Mouse (Mus musculus) heart, postnatal 36 days (tissue): ENCODE measurements around the gene Otol1. TPM values are rescaled to one million over a fixed set of nuclear protein-coding genes. Genes with fewer than 3 reads are reported as not detected.

Experiments
- DNase-seq, 2 experiments: peaks; one replicate each; pipeline ENCODE4 v3.0.0; 2021 to 2022
- intact Hi-C: fragments of 180-260 bp; cut with DNase I; formaldehyde crosslinking; loops from one replicate; pipeline ENCODE4 v1.15.1; 2025
- total RNA-seq, 2 experiments: library from RNA; stranded (reverse); gene quantifications; 2 replicates each; pipeline ENCODE4 v1.2.3; 2021

Gene Otol1
- total RNA-seq, result not detected

DNA sequence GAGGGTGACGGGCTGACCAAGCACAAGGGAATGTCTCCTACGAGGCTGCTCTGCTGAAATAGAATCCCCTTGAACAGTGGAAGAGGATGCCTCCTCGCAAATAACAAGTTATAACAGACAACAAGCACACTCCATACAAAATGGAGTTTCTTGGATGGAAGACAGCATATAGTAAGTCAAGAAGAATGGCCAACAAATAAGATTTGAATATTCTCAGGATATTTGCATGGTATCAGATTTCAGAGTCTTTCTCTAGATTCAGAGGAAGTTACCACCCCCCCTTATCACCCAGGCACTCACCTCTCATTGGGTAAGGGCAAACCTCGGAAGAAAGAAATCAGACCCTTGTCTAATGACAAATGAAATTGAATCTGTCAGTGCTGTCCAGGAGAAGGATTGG, at the start of gene Otol1:
TSS of gene Otol1 (plus strand) at position 301 of the 400 bp plus-strand sequence.
- intact Hi-C loops, result no loop called here

DNA sequence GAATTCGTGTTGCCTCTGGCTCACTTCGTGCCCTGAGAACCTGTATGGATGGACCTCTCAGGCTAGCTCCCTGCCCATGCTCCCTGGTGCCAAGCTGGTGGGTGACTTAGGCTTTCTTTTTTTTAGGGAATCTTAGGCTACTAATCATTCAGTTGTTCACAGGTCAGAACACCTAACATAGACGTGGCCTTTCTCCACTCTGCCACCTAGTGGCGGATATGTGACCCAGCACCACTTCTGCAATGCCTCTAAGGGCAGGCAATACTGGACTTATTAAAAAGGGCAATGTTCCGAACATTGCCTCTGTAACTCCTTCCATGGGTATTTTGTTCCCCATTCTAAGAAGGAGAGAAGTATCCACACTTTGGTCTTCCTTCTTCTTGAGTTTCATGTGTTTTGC, 45.2 kb upstream of the Otol1 start:
- DNase-seq, result peak in 1 of 2 experiments; percentile 8
- intact Hi-C loops, result no loop called here

More for the DNA sequence above, at the start of gene Otol1:
- DNase-seq, result no peak

DNA sequence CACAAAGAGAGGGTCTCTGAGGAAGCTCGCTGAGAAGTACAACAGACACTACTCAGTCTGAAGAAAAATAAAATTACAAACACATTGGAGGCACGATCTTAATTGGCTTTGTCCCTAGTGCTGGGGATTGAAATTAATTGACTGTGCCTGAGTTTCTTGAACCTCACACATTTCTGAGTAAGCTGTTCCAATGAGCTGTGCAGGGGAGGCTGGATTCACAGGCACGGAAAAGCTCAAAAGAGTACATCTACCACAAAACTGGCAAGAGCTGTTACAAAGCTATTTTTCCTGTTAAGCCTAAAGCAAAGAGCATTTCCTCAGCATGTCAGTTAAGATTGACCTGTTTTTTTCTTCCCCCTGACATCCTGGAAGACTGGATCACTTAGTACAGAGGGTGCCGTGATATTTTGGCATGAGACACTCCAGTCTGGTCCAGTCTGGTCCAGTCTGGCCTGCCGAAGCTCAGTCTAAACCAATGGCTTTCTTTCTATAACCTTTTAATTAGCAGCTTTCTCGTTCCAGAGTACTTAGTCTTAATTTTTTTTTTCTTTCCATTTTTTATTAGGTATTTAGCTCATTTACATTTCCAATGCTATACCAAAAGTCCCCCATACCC, 35.8 kb upstream of the Otol1 start:
- intact Hi-C loops, result no loop called here
- DNase-seq, result no peak

DNA sequence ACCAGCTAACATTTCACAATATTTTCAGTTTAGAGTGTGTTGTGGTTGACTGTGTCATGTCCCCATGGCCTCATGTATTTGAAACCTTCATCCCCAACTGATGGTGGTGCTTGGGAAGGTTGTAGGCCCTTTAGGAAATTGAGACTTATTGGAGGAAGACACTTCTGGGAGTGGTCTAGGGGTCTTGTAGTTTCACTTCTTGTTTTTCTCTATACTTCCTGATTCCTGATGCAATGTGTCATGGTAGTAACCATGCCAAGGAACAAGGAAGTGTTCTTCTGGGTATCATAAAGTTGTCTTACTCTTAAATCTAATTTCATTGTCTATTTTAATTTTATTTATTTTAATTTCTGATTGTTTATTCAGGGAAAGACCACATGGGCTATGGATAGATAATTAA, 29.3 kb upstream of the Otol1 start:
- intact Hi-C loops, result no loop called here
- DNase-seq, result no peak

DNA sequence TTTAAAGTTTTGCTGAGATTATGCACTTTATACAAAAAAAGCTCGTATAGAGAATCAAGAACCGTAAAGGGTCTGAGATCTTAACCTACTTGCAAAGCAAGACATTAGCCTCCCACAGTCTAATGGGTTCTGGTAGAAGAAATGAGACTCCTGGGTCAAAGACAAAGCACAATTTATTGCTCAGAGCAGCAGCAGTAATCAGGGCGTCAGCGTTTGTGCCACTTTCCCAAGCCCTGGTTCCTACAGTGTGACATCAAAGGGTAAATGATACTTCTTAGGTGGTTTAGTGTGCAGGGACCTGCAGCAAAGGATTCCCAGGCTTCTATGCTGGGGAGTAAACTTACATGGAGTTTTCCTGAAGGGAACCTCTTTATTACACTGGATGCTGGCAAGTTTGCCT, 13.6 kb upstream of the Otol1 start:
- intact Hi-C loops, result no loop called here
- no peak for DNase-seq

DNA sequence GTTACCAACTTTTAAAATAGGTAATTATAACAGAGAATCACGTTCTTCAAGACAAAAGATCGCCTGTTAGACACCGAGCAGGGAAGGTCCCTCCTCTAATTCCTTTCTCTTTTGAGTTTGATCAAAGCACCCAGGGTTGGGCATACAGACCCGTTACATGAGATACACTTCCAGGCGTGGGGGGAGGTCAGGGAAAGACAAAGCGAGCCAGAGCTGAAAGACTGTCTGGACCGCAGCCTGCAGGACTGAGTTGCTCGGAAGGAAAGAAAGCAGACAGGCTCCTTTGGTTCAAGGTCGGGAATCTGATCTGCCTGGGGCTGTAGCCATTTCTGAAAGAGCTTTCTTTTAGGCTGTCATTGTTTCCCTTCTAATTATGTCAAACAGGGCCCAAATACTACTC, 5.9 kb upstream of the Otol1 start:
- intact Hi-C loops, result no loop called here

DNA sequence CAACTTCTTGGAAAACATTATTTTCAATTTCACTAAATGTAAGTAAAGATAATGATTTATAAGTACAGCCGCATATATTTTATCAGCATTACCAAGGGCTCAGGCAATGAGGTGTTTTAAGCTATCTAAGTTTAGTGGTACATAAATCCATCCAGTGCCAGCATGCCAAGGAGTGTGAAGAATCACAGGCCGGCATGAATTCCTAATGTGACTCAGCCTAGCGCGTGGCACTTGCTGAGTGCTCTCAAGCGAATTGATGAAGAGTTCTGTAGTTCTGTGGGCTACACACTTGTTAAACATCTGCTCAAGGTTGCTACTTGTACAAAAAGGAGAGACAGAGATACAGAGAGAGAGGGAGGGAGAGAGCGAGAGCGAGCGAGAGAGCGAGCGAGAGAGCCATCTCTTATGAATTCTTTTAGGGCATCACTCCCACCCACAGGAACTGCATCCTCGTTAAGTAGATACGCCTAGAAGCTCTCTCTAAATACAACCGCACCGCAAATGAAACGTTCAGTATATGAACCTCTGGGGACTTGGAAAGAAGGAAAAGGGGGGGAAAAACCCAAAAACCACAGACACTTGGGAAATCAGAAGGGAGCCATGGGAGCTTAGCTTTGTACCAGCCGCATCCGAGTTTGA, 4.2 kb upstream of the Otol1 start:
- intact Hi-C loops, result no loop called here
- no peak for DNase-seq

More for the DNA sequence above, 5.9 kb upstream of the Otol1 start:
- no peak for DNase-seq

DNA sequence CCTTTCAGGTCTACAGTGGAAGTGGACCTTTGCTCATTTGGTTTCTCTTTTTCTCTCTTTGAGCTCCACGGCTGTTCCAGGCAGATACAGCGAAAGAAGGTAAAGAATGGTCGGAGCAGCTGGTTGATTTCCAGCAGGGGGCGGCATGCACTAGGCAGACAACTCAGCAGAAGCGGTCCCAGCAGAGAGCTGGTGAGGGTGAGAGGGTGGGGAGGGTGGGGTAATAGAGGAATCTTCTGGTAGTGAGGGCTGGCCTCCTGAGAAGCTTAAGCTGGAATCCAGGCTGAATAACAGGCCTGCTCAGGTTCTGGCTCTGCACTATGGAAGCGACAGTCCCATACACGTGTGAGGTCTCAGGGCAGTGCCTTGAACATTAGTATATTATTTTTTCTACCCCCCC, 3.5 kb upstream of the Otol1 start:
- no peak for DNase-seq
- intact Hi-C loops, result no loop called here

DNA sequence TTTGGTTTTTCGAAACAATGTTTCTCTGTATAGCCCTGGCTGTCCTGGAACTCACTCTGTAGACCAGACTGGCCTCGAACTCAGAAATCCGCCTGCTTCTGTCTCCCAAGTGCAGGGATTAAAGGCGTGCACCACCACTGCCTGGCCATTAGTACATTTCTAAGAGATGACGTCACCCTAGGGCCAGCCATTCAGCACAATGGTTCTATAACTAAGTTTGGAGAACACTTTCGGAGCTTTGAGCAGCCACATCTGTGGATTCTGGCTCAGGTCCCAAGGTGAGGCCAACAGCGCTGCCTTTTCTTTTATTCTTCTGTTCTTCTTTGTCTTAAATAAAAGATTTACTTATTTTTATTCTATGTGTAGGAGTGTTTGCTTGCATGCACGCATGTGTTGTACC, 3.0 kb upstream of the Otol1 start:
- DNase-seq, result no peak
- intact Hi-C loops, result no loop called here

DNA sequence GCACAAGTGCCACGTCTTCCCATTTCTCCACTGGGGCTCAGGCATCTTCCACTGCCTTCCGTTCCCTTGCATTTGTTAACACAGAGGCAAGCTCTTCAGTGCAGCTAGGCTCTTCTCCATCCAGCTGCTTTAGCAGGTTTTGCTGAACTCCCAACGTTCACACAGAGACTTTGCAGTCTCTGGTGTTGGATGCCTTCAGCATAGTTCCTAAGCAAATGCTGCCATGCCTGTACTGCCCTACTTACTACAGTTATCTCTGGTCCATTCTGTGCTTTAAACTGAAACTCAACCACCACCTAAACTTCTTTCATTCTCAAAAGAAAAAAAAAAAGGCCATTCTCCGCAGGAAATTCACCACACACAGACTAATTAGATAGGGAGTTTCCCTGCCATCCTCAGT, 5.2 kb downstream of the Otol1 start:
- no peak for DNase-seq
- intact Hi-C loops, result no loop called here

DNA sequence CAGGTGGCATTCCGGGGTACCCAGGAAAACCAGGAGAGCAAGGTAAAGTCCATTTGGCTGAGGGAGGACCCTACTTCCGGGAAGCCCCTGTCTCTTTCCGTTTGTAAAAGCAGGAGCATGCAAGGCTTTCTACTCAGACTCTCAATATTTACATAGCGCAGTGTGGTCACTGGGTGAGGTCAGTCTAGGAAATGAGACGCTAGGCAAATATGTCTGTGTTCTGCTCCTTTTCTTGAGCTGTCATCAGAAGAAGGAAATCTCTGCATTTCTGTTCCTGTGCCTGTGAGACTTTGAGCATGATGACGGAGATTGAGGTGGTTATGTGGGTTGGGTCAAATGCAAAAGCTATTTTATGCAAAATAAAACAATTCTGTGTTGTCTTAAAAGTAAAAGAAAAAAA, 19.2 kb downstream of the Otol1 start:
- DNase-seq, result no peak
- intact Hi-C loops, result no loop called here

DNA sequence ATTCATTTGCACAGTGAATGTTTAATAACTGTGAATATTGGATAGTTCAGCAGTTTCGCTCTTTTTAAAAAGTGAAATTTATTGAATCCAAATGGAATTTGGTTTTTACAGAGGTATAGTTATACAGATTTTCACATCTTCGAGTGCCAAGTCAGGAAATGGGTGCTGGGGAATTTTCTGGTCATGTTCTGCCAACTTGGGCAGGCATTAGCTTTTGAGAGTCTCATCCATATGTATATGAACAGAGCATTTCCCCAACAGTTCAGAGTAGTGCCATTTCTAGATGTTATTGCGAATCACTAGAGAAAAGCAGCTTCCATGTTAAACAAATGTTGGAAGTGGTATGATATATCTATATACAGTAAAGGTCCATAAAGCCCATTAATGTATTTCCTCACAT, 21.8 kb downstream of the Otol1 start:
- intact Hi-C loops, result no loop called here
- DNase-seq, result no peak

DNA sequence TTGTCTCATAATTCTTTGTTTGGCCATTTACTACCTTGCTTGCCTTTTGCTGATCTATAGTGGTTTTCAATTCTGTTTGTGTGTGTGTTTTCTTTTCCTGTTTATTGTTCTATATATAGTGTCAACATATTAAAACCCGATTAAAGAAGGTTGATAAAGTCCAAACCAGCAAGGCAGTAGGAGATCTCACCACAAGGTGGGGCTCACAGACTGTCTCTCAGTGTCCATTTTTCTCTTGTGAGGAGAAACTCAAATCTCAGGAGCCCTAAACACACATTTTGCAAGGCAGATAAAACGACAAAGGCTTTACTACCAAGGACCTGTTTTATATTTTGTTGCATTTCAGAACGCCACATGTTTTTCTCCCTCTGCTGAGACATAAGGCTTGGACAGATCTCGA, 28.2 kb downstream of the Otol1 start:
- intact Hi-C loops, result no loop called here
- DNase-seq, result no peak

Other genes with a start within 250 kb of the Otol1 start
- gene Sptssb, start 147.7 kb upstream of the Otol1 start, total RNA-seq, result not detected